Mouse (Mus musculus) adrenal gland, postnatal 36 days (tissue): ENCODE results near the gene Btg4. TPM values are rescaled to one million over a fixed set of nuclear protein-coding genes. Genes with fewer than 3 reads are reported as not detected.
"Not testable (repeated sequence)": the region's sequence is repeated elsewhere in the genome, so short reads cannot be mapped to it uniquely, and the experiment has no call there.

Experiments
- DNase-seq, 2 experiments: peaks; one replicate each; pipeline ENCODE4 v3.0.0; 2021; ENCODE audit warnings: mixed read lengths in 1 of 2
- total RNA-seq, 2 experiments: library from RNA; stranded (reverse); gene quantifications; 2 replicates each; pipeline ENCODE4 v1.2.3; 2021

Gene Btg4
- total RNA-seq, 2 experiments from 2014 or later: not detected

GRCm38 (mm10) chr9:51081614-51082013 lies 20.9 kb downstream of the Btg4 start:
- DNase-seq: no peak

GRCm38 (mm10) chr9:51093697-51094096 lies 33.0 kb downstream of the Btg4 start:
- no peak for DNase-seq

GRCm38 (mm10) chr9:51096306-51096705 lies 35.6 kb downstream of the Btg4 start:
- peak; percentile 74 to 76 for DNase-seq

- DNase-seq: peak; percentile 83 to 85
These were observed 41.2 kb downstream of the Btg4 start, which contains the start of gene 4833427G06Rik for GRCm38 (mm10) chr9:51101756-51102425. TSS of gene 4833427G06Rik (minus strand) at chr9:51102078.

GRCm38 (mm10) chr9:51102963-51103807 lies 42.5 kb downstream of the Btg4 start:
- peak; percentile 85 to 87 for DNase-seq

- peak; percentile 66 to 74 for DNase-seq
These were observed 43.3 kb downstream of the Btg4 start for GRCm38 (mm10) chr9:51103808-51104514.

- DNase-seq: no peak
These were observed 45.0 kb downstream of the Btg4 start for GRCm38 (mm10) chr9:51105751-51106150.

- no peak for DNase-seq
These were observed 54.1 kb downstream of the Btg4 start for GRCm38 (mm10) chr9:51114767-51115166.

- peak; percentile 54 to 77 for DNase-seq
These were observed 76.3 kb downstream of the Btg4 start for GRCm38 (mm10) chr9:51136985-51137384.

GRCm38 (mm10) chr9:51137432-51137831 lies 76.7 kb downstream of the Btg4 start:
- DNase-seq: no peak

- no peak for DNase-seq
These were observed 77.1 kb downstream of the Btg4 start for GRCm38 (mm10) chr9:51137836-51138235.

- DNase-seq: no peak
These were observed 77.6 kb downstream of the Btg4 start for GRCm38 (mm10) chr9:51138301-51138700.

GRCm38 (mm10) chr9:51139401-51139800 lies 78.7 kb downstream of the Btg4 start:
- DNase-seq: not testable (repeated sequence)

- no peak for DNase-seq
These were observed 80.0 kb downstream of the Btg4 start for GRCm38 (mm10) chr9:51140711-51141110.

GRCm38 (mm10) chr9:51143437-51143836 lies 82.7 kb downstream of the Btg4 start:
- DNase-seq: no peak

- no peak for DNase-seq
These were observed 83.5 kb downstream of the Btg4 start for GRCm38 (mm10) chr9:51144218-51144617.

GRCm38 (mm10) chr9:51146496-51146895 lies 85.8 kb downstream of the Btg4 start:
- no peak for DNase-seq

- no peak for DNase-seq
These were observed 86.6 kb downstream of the Btg4 start for GRCm38 (mm10) chr9:51147294-51147693.

- DNase-seq: peak; percentile 50 to 70
These were observed 91.5 kb downstream of the Btg4 start for GRCm38 (mm10) chr9:51152079-51152752.

- peak; percentile 79 to 84 for DNase-seq
These were observed 101.2 kb downstream of the Btg4 start for GRCm38 (mm10) chr9:51161771-51162388.

GRCm38 (mm10) chr9:51163989-51164388 lies 103.3 kb downstream of the Btg4 start:
- no peak for DNase-seq
